Mouse (Mus musculus) G1E (cell line): ENCODE results near the gene Zg16. TPM values are rescaled to one million over a fixed set of nuclear protein-coding genes. Genes with fewer than 3 reads are reported as not detected.

Experiments used
- ATAC-seq: 2 replicates; pipeline ENCODE4 v1.8.0; 2016; ENCODE audit warnings: mild to moderate bottlenecking; ENCODE audit not compliant: insufficient number of reproducible peaks, poor library complexity, low FRiP score, severe bottlenecking; ENCODE audit errors: extremely low read depth
- DNase-seq: peaks from one replicate; pipeline ENCODE4 v3.0.0; 2012; ENCODE audit warnings: low spot score
- H3K27me3 ChIP-seq: 2 replicates; pipeline ENCODE4 v1.6.1; 2012; ENCODE audit warnings: mild to moderate bottlenecking, low read length, inconsistent platforms; ENCODE audit not compliant: insufficient read depth
- H3K36me3 ChIP-seq: replicated peaks from 2 replicates; pipeline ENCODE3; 2012; ENCODE audit warnings: mild to moderate bottlenecking, inconsistent platforms
- H3K4me1 ChIP-seq: 2 replicates; pipeline ENCODE4 v1.6.1; 2012; ENCODE audit warnings: low read depth, low read length, inconsistent platforms, mixed read lengths; ENCODE audit not compliant: insufficient read depth
- H3K4me3 ChIP-seq: 2 replicates; pipeline ENCODE4 v1.5.1; 2012; ENCODE audit warnings: low read depth, mild to moderate bottlenecking, inconsistent platforms, low read length, moderate library complexity, mixed read lengths
- H3K9me3 ChIP-seq: replicated peaks from 2 replicates; pipeline ENCODE4 v1.6.1; 2012; ENCODE audit warnings: inconsistent platforms
- CTCF ChIP-seq: IDR thresholded peaks from 2 replicates; pipeline ENCODE4 v1.5.1; 2012; ENCODE audit warnings: low read depth, low read length, inconsistent platforms, mixed read lengths
- GATA1 ChIP-seq: IDR thresholded peaks from 2 replicates; pipeline ENCODE4 v1.6.1; 2012; ENCODE audit warnings: borderline replicate concordance, low read length, inconsistent platforms, mixed read lengths
- GATA2 ChIP-seq: IDR thresholded peaks from 2 replicates; pipeline ENCODE4 v1.6.1; 2012; ENCODE audit warnings: low read depth, low read length, inconsistent platforms, borderline replicate concordance
- POLR2AphosphoS5 ChIP-seq: IDR thresholded peaks from 2 replicates; pipeline ENCODE4 v1.6.1; 2012; ENCODE audit warnings: low read depth, low read length, inconsistent platforms; ENCODE audit not compliant: insufficient replicate concordance
- TAL1 ChIP-seq: conservative IDR thresholded peaks from 2 replicates; pipeline ENCODE4 v1.6.1; 2012; ENCODE audit warnings: low read depth, low read length, inconsistent platforms, mixed read lengths
- polyA plus RNA-seq: library from polyadenylated mRNA; stranded (reverse); fragments of >175 nt; gene quantifications from 2 replicates; pipeline ENCODE4 v1.2.3, GENCODE M21; 2012
- total RNA-seq, 2 experiments: library from RNA; stranded (forward) in 1 of 2; stranded (reverse) in 1 of 2; fragments of 200-1000 nt in 1 of 2; fragments of >200 nt in 1 of 2; fragmentation: Nextera tagmentation in 1 of 2; gene quantifications; 2 replicates each; pipeline ENCODE4 v1.2.3; 2014 to 2017

Gene Zg16
- total and polyA plus RNA-seq, 3 experiments: 2.9 TPM; not detected in 2

GRCm38 (mm10) chr7:127021563-127022527 is 65.3 kb downstream of the Zg16 start:
- ATAC-seq: no peak
- peak overlapping the region; percentile 77; the same call in 1 of the 2 replicates for H3K4me3 ChIP-seq
- H3K27me3 ChIP-seq: no peaks in the 10 kb centered on the region
- H3K9me3 ChIP-seq: no peaks in the 10 kb centered on the region
- TF ChIP-seq POLR2AphosphoS5 (no peak), GATA1 (no peak), TAL1 (no peak), GATA2 (no peak), CTCF (no peak)
- no peak for DNase-seq
- peaks cover 72% of the 10 kb centered on the region for H3K36me3 ChIP-seq
- peaks cover 74% of the 10 kb centered on the region for H3K4me1 ChIP-seq

GRCm38 (mm10) chr7:127020901-127021562 is 66.1 kb downstream of the Zg16 start, which contains the start of the genes Gm42742 and Prrt2:
TSS of gene Gm42742 (minus strand) at chr7:127021097.
TSS of gene Prrt2 (minus strand) at chr7:127021211.
- Histone ChIP-seq H3K36me3 (peaks cover 73% of the 10 kb centered on the region), H3K4me3 (peak within 1 kb of the TSS; percentile 77), H3K9me3 (no peaks in the 10 kb centered on the region), H3K27me3 (no peaks in the 10 kb centered on the region), H3K4me1 (peaks cover 82% of the 10 kb centered on the region)
- no peak for TF ChIP-seq GATA1
- peak; percentile 85 for TF ChIP-seq POLR2AphosphoS5
- ATAC-seq: no peak
- DNase-seq: peak; percentile 66

- ATAC-seq: no peak
- Histone ChIP-seq H3K27me3 (no peaks in the 10 kb centered on the region), H3K4me3 (peak overlapping the region; percentile 72), H3K9me3 (no peaks in the 10 kb centered on the region), H3K4me1 (peaks cover 88% of the 10 kb centered on the region), H3K36me3 (peaks cover 76% of the 10 kb centered on the region)
- TF ChIP-seq CTCF (no peak), GATA2 (no peak)
- no peak for DNase-seq
Observed at GRCm38 (mm10) chr7:127020491-127020890, 66.6 kb downstream of the Zg16 start.

- Histone ChIP-seq H3K27me3 (no peaks in the 10 kb centered on the region), H3K36me3 (peaks cover 76% of the 10 kb centered on the region), H3K4me3 (no peak overlapping the region), H3K4me1 (peaks cover 92% of the 10 kb centered on the region), H3K9me3 (no peaks in the 10 kb centered on the region)
- TF ChIP-seq CTCF: no peak
- no peak for TF ChIP-seq TAL1
- TF ChIP-seq GATA2: no peak
- no peak for TF ChIP-seq GATA1
- no peak for TF ChIP-seq POLR2AphosphoS5
- DNase-seq (no peak), ATAC-seq (no peak)
Observed at GRCm38 (mm10) chr7:127020031-127020430, 67.1 kb downstream of the Zg16 start.

GRCm38 (mm10) chr7:127019306-127019960 is 67.7 kb downstream of the Zg16 start:
- TF ChIP-seq CTCF (no peak), GATA2 (no peak), GATA1 (no peak)
- Histone ChIP-seq H3K4me3 (no peak overlapping the region), H3K36me3 (peaks cover 76% of the 10 kb centered on the region), H3K9me3 (no peaks in the 10 kb centered on the region), H3K4me1 (peaks cover 93% of the 10 kb centered on the region), H3K27me3 (no peaks in the 10 kb centered on the region)
- no peak for DNase-seq
- ATAC-seq: no peak

- Histone ChIP-seq H3K27me3 (no peaks in the 10 kb centered on the region), H3K36me3 (peaks cover 76% of the 10 kb centered on the region), H3K4me3 (no peak overlapping the region), H3K4me1 (peaks cover 92% of the 10 kb centered on the region), H3K9me3 (no peaks in the 10 kb centered on the region)
- TF ChIP-seq GATA1 (no peak), TAL1 (no peak), POLR2AphosphoS5 (no peak), GATA2 (no peak), CTCF (no peak)
- ATAC-seq (no peak), DNase-seq (no peak)
Observed at GRCm38 (mm10) chr7:127018416-127019305, 68.5 kb downstream of the Zg16 start.
